In genomic region chr17:30008392-30008791, GRCm38 (mm10) we compare ENCODE assay signal across 10 mouse cellular contexts. TPM values are rescaled to one million over a fixed set of nuclear protein-coding genes. Genes with fewer than 3 reads are reported as not detected.
A peak's percentile ranks its signal among the peaks of the same experiment; 100 is the strongest.
DNase-seq lines count a peak whose midpoint lies in the region; ATAC-seq and TF ChIP-seq lines count a peak whose summit lies in the region.
"Had no signal": no experiment of that assay in that cellular context is flagged by ENCODE, and none has a peak within 500 bp of the region (broad histone marks: within the 10 kb centered on the region; RNA-seq: fewer than 3 reads in every experiment).

No protein-coding gene starts in this region.

- peaks cover 8% of the 10 kb centered on the region; the same call in 1 of the 2 replicates for H3K36me3 ChIP-seq in heart, embryonic 13.5 days
- H3K36me3 ChIP-seq in testis, adult 2 months (ENCODE audit: control insufficient read depth, insufficient read depth, low read length): no peaks in the 10 kb centered on the region
- peaks cover 41% of the 10 kb centered on the region for H3K36me3 ChIP-seq in midbrain, embryonic 10.5 days

- TF ChIP-seq CTCF in testis, adult 2 months (IDR thresholded peaks at IDR 0.05; ENCODE audit: control insufficient read depth, insufficient read depth, insufficient replicate concordance, low read depth, low read length): no peak

- H3K9ac ChIP-seq in heart, embryonic 13.5 days: peak overlapping the region; percentile 11; the same call in 1 of the 2 replicates

- no peaks in the 10 kb centered on the region for H3K9me3 ChIP-seq in heart, embryonic 13.5 days
- 0 out of 2 replicates have a peak, but pooled peaks cover 4% of the 10 kb centered on the region for H3K9me3 ChIP-seq in midbrain, embryonic 10.5 days (replicated peaks)

- no peak for TF ChIP-seq POLR2A in testis, adult 2 months (IDR thresholded peaks at IDR 0.05; ENCODE audit: control insufficient read depth, low read depth, low read length)

- H3K4me3 ChIP-seq in heart, embryonic 13.5 days: no peak overlapping the region
- H3K4me3 ChIP-seq in testis, adult 2 months (ENCODE audit: control insufficient read depth, low read depth, low read length): peak overlapping the region; percentile 83
- peak overlapping the region; percentile 99; the same call in 1 of the 2 replicates for H3K4me3 ChIP-seq in midbrain, embryonic 10.5 days

- H3K4me1 ChIP-seq in heart, embryonic 13.5 days: peaks cover 48% of the 10 kb centered on the region
- H3K4me1 ChIP-seq in testis, adult 2 months (ENCODE audit: control insufficient read depth, insufficient read depth, low read length): no peaks in the 10 kb centered on the region
- H3K4me1 ChIP-seq in midbrain, embryonic 10.5 days: peaks cover 51% of the 10 kb centered on the region

- no peak for ATAC-seq in heart, embryonic 13.5 days (ENCODE audit: extremely low read depth, insufficient number of reproducible peaks, low FRiP score, low TSS enrichment)

- intact Hi-C loops in heart, postnatal 36 days (cut with DNase I): loop anchor here (2.0 kb wide), 1 partner anchor 14 kb away; no protein-coding TSS in a partner anchor

- H3K4me2 ChIP-seq in heart, embryonic 13.5 days: peak overlapping the region; percentile 92

- DNase-seq in heart, postnatal 36 days: no peak
- no peak for DNase-seq in testis, postnatal 10 days (ENCODE audit: low spot score)
- no peak for DNase-seq in midbrain, embryonic 10.5 days (ENCODE audit: low spot score)
- DNase-seq in thymus, postnatal 10 days (ENCODE audit: low spot score in 2 of 2): no peak
- no peak for DNase-seq in urinary bladder, adult 2 months (ENCODE audit: low spot score)
- DNase-seq in retina, postnatal 1 day: no peak
- DNase-seq: adrenal gland, postnatal 10 days; thymus, postnatal 14 days had no signal

- H3K27ac ChIP-seq in heart, embryonic 13.5 days (replicated peaks): peak overlapping the region; percentile 8; the same call in 1 of the 2 replicates
- peak overlapping the region; percentile 81 for H3K27ac ChIP-seq in testis, adult 2 months (ENCODE audit: control insufficient read depth, insufficient read depth, low read depth, low read length)
- H3K27ac ChIP-seq in midbrain, embryonic 10.5 days (replicated peaks): 0 out of 2 replicates have a peak overlapping the region, but pooled peaks have one; percentile 59

- H3K27me3 ChIP-seq in heart, embryonic 13.5 days (replicated peaks): no peaks in the 10 kb centered on the region
- no peaks in the 10 kb centered on the region for H3K27me3 ChIP-seq in testis, adult 2 months (ENCODE audit: control insufficient read depth, insufficient read depth, low read length)
- no peaks in the 10 kb centered on the region for H3K27me3 ChIP-seq in midbrain, embryonic 10.5 days (ENCODE audit: low read depth, poor library complexity, severe bottlenecking)

RNA-seq across cellular contexts. Expression of gene Zfand3, which starts 3.9 kb away (rescaled TPM):
- 52.5 and 55.7 TPM in 2 replicates for polyA plus RNA-seq in heart, embryonic 13.5 days (2015; fragmentation: Nextera tagmentation; extraction: Ambion mirVana)
- total RNA-seq in heart, postnatal 36 days (2021): 100 to 1,000 TPM; 134 to 142 TPM
- 672 and 682 TPM in 2 replicates for polyA plus RNA-seq in testis, adult 2 months (2012; rRNA removed)
- 68.1 and 80.5 TPM in 2 replicates for polyA plus RNA-seq in midbrain, embryonic 10.5 days (2016; fragmentation: Nextera tagmentation; extraction: Ambion mirVana)
- polyA plus RNA-seq in urinary bladder, adult 2 months (2012; rRNA removed): 131 and 145 TPM in 2 replicates

RNA-seq across cellular contexts. Expression of gene Mdga1, which starts 38.5 kb away (rescaled TPM):
- 4.4 TPM in 2 replicates for polyA plus RNA-seq in heart, embryonic 13.5 days (2015; fragmentation: Nextera tagmentation; extraction: Ambion mirVana)
- total RNA-seq in heart, postnatal 36 days (2021): 10 to 100 TPM; 15.0 to 18.3 TPM
- 0.42 and 0.69 TPM in 2 replicates for polyA plus RNA-seq in testis, adult 2 months (2012; rRNA removed)
- polyA plus RNA-seq in midbrain, embryonic 10.5 days (2016; fragmentation: Nextera tagmentation; extraction: Ambion mirVana): 4.3 and 6.2 TPM in 2 replicates
- 4.0 and 5.6 TPM in 2 replicates for polyA plus RNA-seq in urinary bladder, adult 2 months (2012; rRNA removed)

Comparison
In these comparisons a context has a peak if more than half of its experiments do, and no peak if none do; other contexts are left out.
1. H3K27ac ChIP-seq: peak in every context shown above with its lines; median percentile 81 in testis, adult 2 months; 59 in midbrain, embryonic 10.5 days; 8 in heart, embryonic 13.5 days.